Mouse (Mus musculus) splenic B cell, adult 2 months (primary cell): ENCODE data around the gene G6pc3.

Experiments
- DNase-seq: peaks from one replicate; pipeline ENCODE4 v3.0.0-alpha.2; 2011; ENCODE audit warnings: low read depth, low spot score
- H3K27me3 ChIP-seq: 2 replicates; pipeline ENCODE4 v1.6.1; 2012; ENCODE audit warnings: mild to moderate bottlenecking, low read length, moderate library complexity, mixed read lengths; ENCODE audit not compliant: control insufficient read depth, poor library complexity, insufficient read depth, severe bottlenecking
- H3K36me3 ChIP-seq: 2 replicates; pipeline ENCODE4 v1.6.1; 2012; ENCODE audit warnings: mild to moderate bottlenecking, low read length, moderate library complexity, mixed read lengths; ENCODE audit not compliant: control insufficient read depth, poor library complexity, insufficient read depth, severe bottlenecking

Gene G6pc3

DNA sequence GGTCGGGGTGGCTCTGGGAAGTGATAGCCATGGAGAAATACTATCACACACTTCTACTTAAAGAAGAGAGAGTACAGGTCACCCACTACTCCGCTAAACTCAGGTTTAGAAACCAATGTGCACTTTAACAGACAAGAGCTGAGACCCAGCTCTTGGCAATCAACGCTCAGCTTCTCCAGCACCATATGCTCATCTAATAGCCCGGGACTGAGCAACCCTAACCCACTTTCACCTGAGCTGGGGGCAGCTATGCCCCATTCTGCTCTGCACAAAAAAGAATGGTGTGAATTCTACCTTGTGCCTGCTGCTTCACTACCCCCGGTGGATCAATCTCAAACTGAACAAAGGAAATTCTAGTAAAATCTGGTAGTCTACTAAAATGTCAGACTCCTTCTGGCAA lies 21.9 kb upstream of the G6pc3 start:
- DNase-seq, result no peak
- Histone ChIP-seq H3K36me3 (peaks cover 14% of the 10 kb centered on the region), H3K27me3 (no peaks in the 10 kb centered on the region; the same call in 1 of the 2 replicates)

DNA sequence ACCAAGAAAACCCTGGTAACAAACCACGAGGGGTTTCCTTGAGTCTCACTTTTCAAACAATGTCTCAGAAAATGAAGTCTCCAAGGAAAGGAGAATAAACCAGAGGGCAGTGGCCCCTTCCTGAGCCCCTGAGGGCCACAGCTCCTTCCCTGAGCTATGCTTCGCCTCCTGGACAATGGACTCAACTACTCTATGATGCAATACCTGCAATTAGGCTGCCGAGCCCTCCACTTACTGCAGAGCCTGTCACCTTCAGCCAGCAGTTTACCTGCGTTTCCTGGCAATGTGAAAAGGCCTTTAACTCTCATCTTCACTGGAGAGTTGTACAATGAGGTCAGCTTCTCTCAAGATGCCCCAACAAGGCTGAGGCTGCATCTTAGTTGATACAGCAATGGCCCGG lies 20.7 kb upstream of the G6pc3 start:
- no peak for DNase-seq
- Histone ChIP-seq H3K36me3 (peaks cover 15% of the 10 kb centered on the region), H3K27me3 (no peaks in the 10 kb centered on the region; the same call in 1 of the 2 replicates)

DNA sequence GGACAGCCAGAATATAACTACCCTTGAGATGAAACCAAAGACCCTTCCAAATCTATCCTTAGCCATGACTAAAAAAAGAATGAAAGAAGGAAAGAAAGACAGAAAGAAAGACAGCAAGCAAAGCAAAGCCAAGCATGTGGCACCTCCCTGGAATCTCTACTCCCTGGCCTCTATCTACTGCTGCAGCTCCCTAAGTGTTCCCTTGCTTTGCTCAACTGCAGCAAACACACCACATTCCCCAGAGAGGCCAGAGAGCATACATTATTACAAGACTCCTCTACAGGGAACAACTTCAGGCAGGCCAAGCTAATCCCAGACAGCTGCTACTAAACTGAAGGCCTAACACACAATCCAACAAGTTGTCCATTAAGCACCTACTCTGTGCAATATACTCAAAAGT lies 9.6 kb upstream of the G6pc3 start:
- peaks cover 7% of the 10 kb centered on the region for H3K36me3 ChIP-seq
- no peaks in the 10 kb centered on the region for H3K27me3 ChIP-seq
- no peak for DNase-seq

DNA sequence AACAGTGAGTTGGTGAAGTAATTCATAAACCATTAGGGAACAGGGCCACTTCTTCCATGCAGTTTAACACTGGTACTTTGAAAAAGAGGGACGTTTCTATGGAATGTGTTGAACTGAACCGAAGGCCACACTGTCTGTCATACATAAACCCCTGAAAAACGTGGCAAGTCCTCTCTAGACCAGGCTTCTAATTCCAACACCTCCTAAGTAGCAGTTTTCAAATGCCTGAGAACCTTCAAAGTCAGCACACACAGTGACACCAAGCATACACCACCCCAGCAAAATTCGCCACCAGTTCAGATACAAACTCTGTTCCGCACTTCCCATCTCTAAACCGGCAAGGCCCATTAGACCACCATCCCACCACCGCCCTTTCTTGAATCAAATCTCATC lies 5.2 kb upstream of the G6pc3 start:
- peaks cover 3% of the 10 kb centered on the region for H3K36me3 ChIP-seq
- no peak for DNase-seq

DNA sequence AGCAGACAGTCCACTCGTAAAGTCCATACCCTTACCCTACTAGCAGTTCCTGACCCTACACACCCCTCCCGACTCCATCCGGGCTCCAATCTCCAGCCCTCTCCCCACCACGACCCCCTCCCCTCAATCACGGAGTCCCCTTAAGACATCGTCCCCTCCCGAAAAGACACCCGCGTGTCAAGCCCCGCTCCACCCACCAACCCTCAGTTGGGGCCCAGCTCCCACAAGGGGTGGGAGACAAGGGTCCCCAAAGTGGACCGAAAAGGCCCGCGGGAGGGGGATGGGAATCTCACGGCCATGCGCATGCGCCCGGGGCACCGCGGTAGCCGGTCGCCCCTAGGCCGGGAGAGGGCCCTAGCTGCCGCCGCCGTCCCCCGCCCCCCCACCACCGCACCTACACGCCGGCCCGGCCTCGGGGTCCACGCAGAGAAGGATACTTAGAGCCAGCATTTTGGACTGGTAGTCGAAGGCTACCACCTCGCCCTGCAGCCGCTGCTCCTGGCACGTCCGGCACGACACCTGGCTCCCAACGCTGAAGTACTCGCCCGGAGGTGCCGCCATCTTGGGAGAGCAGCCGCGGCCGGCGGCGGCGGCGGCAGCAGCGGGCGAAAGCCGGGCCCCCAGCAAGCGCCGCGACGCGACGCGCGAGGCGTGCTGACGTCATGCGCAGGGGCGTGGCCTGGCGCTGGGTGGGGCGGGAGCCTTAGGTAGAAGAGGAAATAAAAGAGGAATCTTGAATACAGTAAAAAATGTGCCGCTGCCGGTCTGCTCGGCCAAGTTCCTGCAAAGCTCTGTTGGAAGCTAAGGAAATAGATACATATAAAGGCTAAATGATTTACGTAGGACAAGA lies 4.5 kb upstream of the G6pc3 start, which contains the start of gene Lsm12:
TSS of gene Lsm12 (minus strand) at position 651 of the 850 bp plus-strand sequence.
- Histone ChIP-seq H3K27me3 (no peaks in the 10 kb centered on the region), H3K36me3 (peaks cover 2% of the 10 kb centered on the region)
- DNase-seq, result peak; percentile 97

More for the DNA sequence above, 5.2 kb upstream of the G6pc3 start:
- H3K27me3 ChIP-seq, result no peaks in the 10 kb centered on the region

GRCm38 (mm10) chr11:102185677-102186076 lies 3.7 kb upstream of the G6pc3 start:
- DNase-seq, result no peak
- no peaks in the 10 kb centered on the region for H3K27me3 ChIP-seq
- peaks cover 2% of the 10 kb centered on the region for H3K36me3 ChIP-seq

GRCm38 (mm10) chr11:102186235-102186634 lies 3.2 kb upstream of the G6pc3 start:
- Histone ChIP-seq H3K36me3 (peaks cover 2% of the 10 kb centered on the region), H3K27me3 (no peaks in the 10 kb centered on the region)
- DNase-seq, result no peak

DNA sequence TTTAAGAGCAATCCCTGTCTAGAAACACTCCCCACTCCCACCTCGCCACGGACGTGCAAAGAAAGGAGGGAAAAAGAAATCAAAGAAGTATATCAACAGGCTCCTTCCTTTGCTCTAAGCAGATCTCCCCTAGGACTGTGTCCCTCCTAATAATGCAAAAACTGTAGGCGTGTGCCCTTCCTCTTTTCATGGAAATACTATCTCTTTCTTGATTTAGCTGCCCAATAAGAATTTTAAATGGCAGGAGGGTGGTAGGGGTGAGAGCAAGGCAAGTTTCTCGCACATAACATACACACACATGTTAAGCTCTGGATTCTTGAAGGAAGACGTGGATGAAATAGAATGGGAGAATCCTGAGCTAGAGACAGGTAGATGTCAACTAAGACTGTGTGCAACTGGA lies 440 bp upstream of the G6pc3 start:
- peak; percentile 13 for DNase-seq
- Histone ChIP-seq H3K27me3 (no peaks in the 10 kb centered on the region), H3K36me3 (no peaks in the 10 kb centered on the region)

DNA sequence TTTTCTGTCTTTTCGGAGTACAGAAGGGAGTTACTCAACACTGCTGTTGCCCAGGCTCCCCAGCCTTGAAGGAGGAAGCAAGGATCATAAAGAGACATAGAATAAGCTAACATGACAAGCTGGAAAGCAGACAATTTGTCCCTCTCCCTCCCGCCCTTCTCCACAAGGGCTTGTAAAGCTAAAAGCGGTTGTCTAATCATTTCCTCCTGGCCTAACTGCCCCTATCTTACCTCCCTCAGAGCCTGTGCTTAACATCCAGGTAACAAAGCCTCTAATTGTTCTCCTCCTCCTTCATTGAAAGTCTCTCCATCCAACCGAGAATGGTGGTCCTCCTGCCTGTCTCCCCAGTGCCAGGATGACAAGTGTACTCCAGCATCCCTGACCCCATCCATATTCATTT lies 1.4 kb downstream of the G6pc3 start:
- Histone ChIP-seq H3K27me3 (no peaks in the 10 kb centered on the region), H3K36me3 (peaks cover 1% of the 10 kb centered on the region; the same call in 1 of the 2 replicates)
- DNase-seq, result no peak

- Histone ChIP-seq H3K27me3 (no peaks in the 10 kb centered on the region), H3K36me3 (peaks cover 1% of the 10 kb centered on the region; the same call in 1 of the 2 replicates)
- DNase-seq, result no peak
These were observed 4.4 kb downstream of the G6pc3 start for GRCm38 (mm10) chr11:102193657-102194440.

DNA sequence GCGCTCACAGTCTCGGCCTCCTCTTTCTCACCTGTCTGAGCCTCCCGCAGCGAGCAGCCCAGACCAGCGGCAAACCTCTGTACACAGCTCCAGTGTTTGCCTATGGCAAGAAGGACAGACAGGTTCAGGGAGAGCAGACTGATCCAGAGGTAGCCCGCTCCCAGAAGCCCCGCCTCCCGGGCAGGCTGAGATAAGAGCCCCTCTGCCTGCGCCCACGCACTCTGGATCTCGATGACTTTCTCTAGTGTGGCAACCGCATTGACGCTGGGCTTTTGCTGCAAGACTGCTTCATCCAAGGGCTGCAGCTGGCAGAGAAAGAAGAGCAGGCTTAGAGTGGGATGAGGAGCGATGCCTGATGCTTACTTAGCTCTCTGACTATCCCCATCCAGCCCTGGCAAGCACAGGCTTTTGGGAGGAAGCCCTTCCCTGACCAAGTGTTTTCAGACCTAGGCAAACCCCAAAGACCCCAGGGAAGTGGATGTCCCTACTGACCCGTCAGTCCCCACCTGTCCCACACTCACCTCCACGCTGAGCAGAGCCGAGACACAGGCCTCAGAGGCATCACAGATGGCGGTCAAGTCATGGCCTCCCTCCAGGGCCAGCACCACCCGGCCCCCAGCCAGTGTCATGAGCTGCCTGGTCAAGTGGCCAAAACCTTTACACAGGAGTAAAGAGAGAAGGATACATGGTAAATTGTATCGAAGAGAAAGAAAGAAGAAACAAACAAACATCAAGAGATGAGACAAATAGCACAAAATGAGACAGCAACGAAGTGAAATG lies 6.8 kb downstream of the G6pc3 start:
- no peak for DNase-seq
- Histone ChIP-seq H3K36me3 (peaks cover 1% of the 10 kb centered on the region), H3K27me3 (no peaks in the 10 kb centered on the region)

GRCm38 (mm10) chr11:102198245-102198644 lies 8.8 kb downstream of the G6pc3 start:
- no peak for DNase-seq
- peaks cover 7% of the 10 kb centered on the region for H3K36me3 ChIP-seq

DNA sequence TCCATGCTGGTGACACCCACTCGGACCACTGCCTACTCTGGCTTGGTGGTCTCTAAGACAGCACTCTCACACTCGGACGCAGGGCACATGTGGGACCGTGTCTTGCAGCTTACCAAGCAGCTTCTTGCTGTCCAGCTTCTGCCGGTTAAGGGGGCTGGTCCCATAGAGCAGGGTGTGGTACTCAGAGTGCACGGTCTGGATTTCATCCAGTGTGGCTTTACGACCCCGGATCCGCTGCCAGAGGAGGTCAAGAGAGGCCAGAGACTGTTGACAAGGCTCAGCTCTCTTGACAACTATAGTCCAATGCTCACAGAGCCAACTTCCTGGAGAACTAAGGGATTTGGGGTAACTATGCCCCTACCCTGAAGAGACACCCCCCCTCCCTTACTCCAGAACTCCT lies 10.4 kb downstream of the G6pc3 start:
- H3K27me3 ChIP-seq, result no peaks in the 10 kb centered on the region
- peaks cover 7% of the 10 kb centered on the region for H3K36me3 ChIP-seq
- no peak for DNase-seq

More at GRCm38 (mm10) chr11:102198245-102198644, 8.8 kb downstream of the G6pc3 start:
- no peaks in the 10 kb centered on the region for H3K27me3 ChIP-seq

GRCm38 (mm10) chr11:102201408-102201821 lies 12.0 kb downstream of the G6pc3 start:
- DNase-seq, result no peak
- H3K36me3 ChIP-seq, result peaks cover 5% of the 10 kb centered on the region
- H3K27me3 ChIP-seq, result no peaks in the 10 kb centered on the region
